Mouse (Mus musculus) heart, adult 2 months (tissue): ENCODE data around the gene Gm10198.

Experiments used
- CTCF ChIP-seq: fragments of 200-600 bp; IDR thresholded peaks from 2 replicates; pipeline ENCODE4 v1.8.1; 2022; ENCODE audit warnings: antibody characterized with exemption, mild to moderate bottlenecking, moderate library complexity
- EP300 ChIP-seq: fragments of 200-500 bp; IDR thresholded peaks from 2 replicates; pipeline ENCODE4 v1.6.1; 2011; ENCODE audit warnings: low read depth, low read length, control low read depth; ENCODE audit not compliant: insufficient read depth
- POLR2A ChIP-seq: fragments of 200-500 bp; IDR thresholded peaks from 2 replicates; pipeline ENCODE4 v1.6.1; 2011; ENCODE audit warnings: mild to moderate bottlenecking, low read depth, low read length, control low read depth; ENCODE audit not compliant: insufficient read depth

DNA sequence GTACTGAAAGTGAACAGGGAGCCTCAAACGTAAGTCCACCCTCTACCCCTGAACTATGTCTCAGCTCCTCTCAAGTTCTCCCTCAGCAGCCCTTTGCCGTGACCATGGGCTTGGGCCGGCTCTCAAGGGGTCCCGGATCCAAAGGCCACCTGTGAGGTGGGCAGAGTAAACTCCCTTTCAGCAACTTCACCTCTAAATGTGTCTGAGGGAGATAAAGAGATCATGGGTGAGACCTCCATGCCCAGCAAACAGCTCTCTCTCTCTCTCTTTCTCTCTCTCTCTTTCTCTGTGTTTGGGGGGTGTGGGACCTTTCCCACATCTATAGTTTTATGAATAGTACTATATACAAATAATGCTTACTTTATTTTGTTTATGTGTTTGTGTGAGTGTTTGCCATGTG, 36.2 kb upstream of the Gm10198 start:
- TF ChIP-seq POLR2A (no peak), CTCF (no peak), EP300 (no peak)
